Mouse (Mus musculus) heart, postnatal 0 days (tissue): Measurements from ENCODE around the gene Gm28308.

ENCODE experiments used
- CTCF ChIP-seq: IDR thresholded peaks from 2 replicates; pipeline ENCODE4 v1.5.1; 2016; ENCODE audit warnings: antibody characterized with exemption, control low read depth, low read depth
- EP300 ChIP-seq: IDR thresholded peaks from 2 replicates; pipeline ENCODE4 v1.6.1; 2016; ENCODE audit warnings: antibody characterized with exemption, low read depth

- TF ChIP-seq CTCF (no peak), EP300 (no peak)
These were observed 22.1 kb upstream of the Gm28308 start for GRCm38 (mm10) chr6:52235267-52235666.
